Mouse (Mus musculus) fat pad, adult 2 months (tissue): ENCODE results near the gene Slc29a4.

Experiments
- DNase-seq: peaks from one replicate; pipeline ENCODE4 v3.0.0-alpha.2; 2011; ENCODE audit warnings: low read depth, low spot score; ENCODE audit errors: extremely low read depth

The Slc29a4 gene

GRCm38 (mm10) chr5:142696258-142696657 lies 3.9 kb downstream of the Slc29a4 start:
- no peak for DNase-seq

DNA sequence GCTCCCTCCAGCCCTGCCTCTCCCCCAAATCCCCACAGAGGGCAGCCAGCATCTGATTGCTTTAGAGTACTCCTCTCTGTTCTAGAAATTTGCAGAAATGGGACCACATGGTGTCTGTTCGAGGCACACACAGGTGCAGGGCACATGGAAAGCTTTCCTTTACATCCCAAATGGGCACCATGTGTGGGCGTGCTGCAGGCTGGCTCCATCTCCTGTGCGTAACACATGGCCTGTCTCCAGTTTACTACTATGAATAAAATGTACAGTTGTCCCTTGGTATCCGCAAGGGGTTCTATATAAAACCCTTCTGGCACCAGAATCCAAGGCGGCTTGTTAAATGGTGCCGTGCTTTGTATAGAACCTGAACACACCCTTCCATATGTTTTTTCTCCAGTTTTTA lies 4.6 kb downstream of the Slc29a4 start:
- no peak for DNase-seq

GRCm38 (mm10) chr5:142697742-142698141 lies 5.4 kb downstream of the Slc29a4 start:
- no peak for DNase-seq

- DNase-seq = no peak
Observed at GRCm38 (mm10) chr5:142700842-142701589, 8.7 kb downstream of the Slc29a4 start.

DNA sequence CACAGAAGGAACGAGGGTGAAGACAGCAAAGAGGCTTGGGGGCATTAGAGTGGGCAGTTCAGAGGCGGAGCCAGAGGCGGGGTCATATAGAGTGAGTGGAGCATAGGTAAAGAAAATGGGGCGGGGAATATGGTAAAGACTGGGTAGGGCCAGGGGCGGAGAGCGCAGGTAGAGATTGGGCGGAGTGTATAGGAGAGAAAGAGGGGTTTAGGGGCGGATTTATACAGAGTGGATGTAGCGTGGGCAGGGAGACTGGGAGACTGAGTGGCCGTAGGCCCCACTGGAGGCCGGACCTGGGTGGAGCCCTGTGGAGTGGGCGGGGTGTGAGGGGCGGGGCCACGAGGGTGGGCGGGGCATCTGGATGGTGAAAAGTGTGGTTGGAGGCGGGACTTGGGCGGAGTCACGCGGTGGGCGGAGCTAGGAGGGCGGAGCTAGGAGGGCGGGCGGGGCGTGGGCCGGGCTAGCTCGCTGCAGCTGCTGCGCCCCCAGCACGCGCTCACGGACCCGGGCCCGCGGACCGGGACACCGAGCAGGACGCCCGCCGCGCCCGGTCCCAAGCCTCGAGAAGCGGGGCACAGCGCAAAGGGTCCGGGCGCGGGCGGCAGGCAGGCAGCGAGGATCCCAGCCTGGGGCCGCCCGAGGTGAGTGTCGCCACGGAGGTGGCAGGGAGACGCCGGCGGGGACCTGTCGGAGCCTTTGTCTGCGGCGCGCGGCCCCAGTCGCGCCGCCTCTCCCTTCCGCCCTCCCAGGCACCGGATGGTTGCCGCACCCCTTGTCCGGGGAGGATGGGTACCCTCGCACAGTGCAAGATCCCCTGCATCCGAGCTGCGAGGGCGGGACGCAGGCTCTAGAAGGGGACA lies 9.6 kb downstream of the Slc29a4 start:
- no peak for DNase-seq

- DNase-seq = no peak
Observed at GRCm38 (mm10) chr5:142702511-142703138, 10.3 kb downstream of the Slc29a4 start.

DNA sequence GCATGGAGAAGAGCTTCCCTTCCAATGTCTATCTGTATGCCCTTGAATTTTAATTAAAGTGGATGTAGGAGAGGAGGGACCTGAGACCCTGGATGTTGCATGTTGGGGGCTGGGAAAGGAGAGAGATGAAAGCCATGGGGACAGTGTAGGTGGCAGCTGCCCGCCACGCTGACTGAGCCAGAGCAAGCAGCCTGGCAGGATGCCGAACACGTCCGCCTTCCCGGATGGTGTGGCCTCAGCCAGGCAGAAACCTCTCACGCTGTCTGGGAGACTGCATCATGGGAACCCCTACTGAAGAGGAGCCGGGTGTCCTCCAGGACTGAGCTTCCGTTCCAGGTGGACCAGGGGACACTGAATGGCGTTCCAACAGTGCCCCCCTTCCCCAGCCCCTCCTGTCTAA lies 11.3 kb downstream of the Slc29a4 start:
- no peak for DNase-seq

- DNase-seq = no peak
Observed at GRCm38 (mm10) chr5:142707709-142708108, 15.4 kb downstream of the Slc29a4 start.

- no peak for DNase-seq
Observed at GRCm38 (mm10) chr5:142709436-142709835, 17.1 kb downstream of the Slc29a4 start.

- no peak for DNase-seq
Observed at GRCm38 (mm10) chr5:142712373-142712772, 20.1 kb downstream of the Slc29a4 start.

GRCm38 (mm10) chr5:142713966-142714365 lies 21.7 kb downstream of the Slc29a4 start:
- no peak for DNase-seq

DNA sequence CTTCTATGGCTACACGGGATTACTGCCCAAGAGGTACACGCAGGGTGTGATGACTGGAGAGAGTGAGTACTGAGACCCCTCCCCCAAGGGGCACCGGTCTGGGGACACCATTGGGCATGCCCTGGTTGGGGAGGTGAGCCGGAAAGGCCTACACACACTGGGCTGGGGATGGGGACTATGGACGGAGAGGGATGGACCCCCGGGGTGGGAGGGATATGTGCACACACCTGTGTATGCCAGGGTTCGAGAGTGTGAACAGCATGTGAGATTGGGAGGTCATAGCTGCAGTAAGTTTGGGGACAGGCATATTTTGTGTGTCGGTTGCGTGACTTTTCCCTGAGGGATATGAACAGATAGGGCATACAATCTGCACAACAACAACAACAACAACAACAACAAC lies 22.7 kb downstream of the Slc29a4 start:
- no peak for DNase-seq

- DNase-seq = no peak
Observed at GRCm38 (mm10) chr5:142716056-142716455, 23.7 kb downstream of the Slc29a4 start.

GRCm38 (mm10) chr5:142718037-142718436 lies 25.7 kb downstream of the Slc29a4 start:
- no peak for DNase-seq

- no peak for DNase-seq
Observed at GRCm38 (mm10) chr5:142718486-142718885, 26.2 kb downstream of the Slc29a4 start.

- no peak for DNase-seq
Observed at GRCm38 (mm10) chr5:142719897-142720296, 27.6 kb downstream of the Slc29a4 start.

GRCm38 (mm10) chr5:142723520-142724133 lies 31.3 kb downstream of the Slc29a4 start:
- DNase-seq = no peak

- no peak for DNase-seq
Observed at GRCm38 (mm10) chr5:142724265-142724664, 32.0 kb downstream of the Slc29a4 start.

- DNase-seq = no peak
Observed at GRCm38 (mm10) chr5:142726748-142727147, 34.4 kb downstream of the Slc29a4 start.

DNA sequence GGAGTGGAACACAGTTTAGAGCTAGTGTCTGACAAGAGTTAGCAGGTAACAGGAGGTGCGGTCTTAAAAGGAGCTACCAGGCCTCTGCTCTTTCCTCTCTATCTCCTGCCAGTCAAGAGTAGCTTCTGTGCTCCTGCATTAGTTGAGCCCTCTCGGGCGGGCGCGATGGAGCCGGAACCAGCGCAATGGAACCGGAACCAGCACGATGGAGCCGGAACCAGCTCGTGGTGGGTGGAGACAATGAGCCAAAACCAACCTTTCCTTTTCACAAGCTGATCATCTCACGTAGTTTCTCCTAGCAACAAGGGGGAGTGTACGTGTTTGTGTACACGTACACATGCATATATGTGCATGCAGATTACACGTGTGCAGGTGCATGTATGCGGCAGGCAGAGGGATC lies 36.0 kb downstream of the Slc29a4 start:
- DNase-seq = no peak

DNA sequence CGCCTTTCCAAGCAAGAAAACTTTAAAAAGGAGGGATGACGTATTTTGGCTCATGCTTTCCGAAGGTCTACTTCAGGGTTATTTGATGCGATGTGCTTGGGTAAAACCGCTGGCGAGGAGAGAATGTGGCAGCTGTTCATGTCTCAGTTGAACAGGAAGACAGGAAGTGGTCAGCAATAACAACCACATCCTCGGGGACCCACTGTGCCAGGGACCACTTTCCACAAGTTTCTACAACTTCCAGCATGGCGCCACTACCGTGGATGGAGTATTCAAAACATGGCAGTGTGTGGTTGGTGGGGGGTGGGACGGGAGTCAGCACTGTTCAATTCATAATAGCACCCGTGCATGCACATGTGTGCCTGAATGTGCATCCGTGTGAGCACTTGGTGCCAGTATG lies 38.0 kb downstream of the Slc29a4 start:
- no peak for DNase-seq
